Mouse (Mus musculus) olfactory bulb, adult 2 months (tissue): ENCODE data around the gene Hist1h4b. TPM values are rescaled to one million over a fixed set of nuclear protein-coding genes. Genes with fewer than 3 reads are reported as not detected.

ENCODE experiments used
- H3K27ac ChIP-seq: fragments of 200-500 bp; 2 replicates; pipeline ENCODE4 v1.5.1; 2012; ENCODE audit warnings: low read depth, low read length; ENCODE audit not compliant: insufficient read depth
- H3K4me1 ChIP-seq: fragments of 200-500 bp; 2 replicates; pipeline ENCODE4 v1.6.1; 2012; ENCODE audit warnings: low read length; ENCODE audit not compliant: control insufficient read depth, insufficient read depth
- H3K4me3 ChIP-seq: fragments of 200-500 bp; 2 replicates; pipeline ENCODE4 v1.5.1; 2012; ENCODE audit warnings: mild to moderate bottlenecking, low read depth, low read length, moderate library complexity; ENCODE audit not compliant: insufficient read depth
- CTCF ChIP-seq: fragments of 200-500 bp; IDR thresholded peaks from 2 replicates; pipeline ENCODE4 v1.5.1; 2012; ENCODE audit warnings: low read depth, mild to moderate bottlenecking, low read length, moderate library complexity; ENCODE audit not compliant: insufficient read depth
- POLR2A ChIP-seq: fragments of 200-500 bp; IDR thresholded peaks from 2 replicates; pipeline ENCODE4 v1.6.1; 2012; ENCODE audit warnings: mild to moderate bottlenecking, low read depth, low read length, moderate library complexity; ENCODE audit not compliant: insufficient read depth
- WGBS: fragments of 180-500 bp; shearing (Covaris S2); methylation state at CpG from one replicate; pipeline ENCODE4 v1.1.7; 2018; 5-methylcytosine and 5-hydroxymethylcytosine counted together
- polyA plus RNA-seq: library from polyadenylated mRNA; stranded (reverse); fragments of >200 nt; gene quantifications from 2 replicates; pipeline ENCODE4 v1.2.4, GENCODE M21; 2012; ENCODE audit warnings: low replicate concordance; ENCODE audit not compliant: missing spikeins, insufficient read depth, insufficient read length

Gene Hist1h4b
- polyA plus RNA-seq, 1 experiment: not detected

DNA sequence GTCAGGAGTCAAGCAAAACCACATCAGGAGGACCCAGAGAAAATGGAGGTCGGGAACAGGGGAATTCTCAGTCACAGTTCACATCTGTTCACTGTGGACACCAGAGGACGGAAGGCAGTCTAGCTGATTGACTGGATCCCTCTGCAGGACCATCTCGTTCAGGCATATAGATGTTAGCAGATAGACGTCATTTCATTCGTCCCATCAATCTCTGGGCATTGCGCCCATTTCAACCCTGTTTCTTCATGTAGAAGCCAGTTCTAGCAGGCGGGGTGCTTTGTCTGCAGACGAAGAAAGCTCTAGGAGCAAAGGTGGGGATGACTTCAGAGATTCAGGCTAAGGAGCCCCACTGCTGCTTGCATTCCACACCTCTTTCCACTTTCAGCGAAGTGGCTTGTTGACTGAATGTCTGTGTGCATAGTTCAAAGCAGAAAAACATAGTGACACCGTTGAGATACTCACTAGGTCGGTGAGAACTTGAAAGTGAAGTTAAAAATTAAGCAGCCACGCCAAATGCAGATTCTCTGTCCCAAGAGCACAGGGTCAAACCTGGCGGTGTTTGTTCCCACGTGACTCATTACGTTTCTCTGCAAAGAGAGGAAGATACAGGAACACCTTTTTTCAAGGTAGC lies 49.7 kb downstream of the Hist1h4b start, which contains the start of gene Slc17a2:
TSS of gene Slc17a2 (plus strand) at position 572 of the 631 bp plus-strand sequence.
- H3K4me1 ChIP-seq: no peaks in the 10 kb centered on the region
- no peak for TF ChIP-seq POLR2A
- TF ChIP-seq CTCF: no peak

More for the DNA sequence above, 49.7 kb downstream of the Hist1h4b start, which contains the start of gene Slc17a2:
- Histone ChIP-seq H3K27ac (no peak within 1 kb of the TSS), H3K4me3 (no peak within 1 kb of the TSS)
- 93% methylated on average over 15 of the region's 15 CpGs for WGBS

Other genes with a start within 250 kb of the Hist1h4b start
- gene Hist1h4h, start 226.0 kb upstream of the Hist1h4b start, polyA plus RNA-seq: not detected in 2 replicates
- gene Hist1h2af, start 223.1 kb upstream of the Hist1h4b start, polyA plus RNA-seq: not detected in 2 replicates
- not detected in 2 replicates for gene Hist1h3g, start 221.6 kb upstream of the Hist1h4b start, polyA plus RNA-seq
- gene Hist1h2bh, start 213.6 kb upstream of the Hist1h4b start, polyA plus RNA-seq: not detected in 2 replicates
- gene Hist1h3f, start 213.0 kb upstream of the Hist1h4b start, polyA plus RNA-seq: not detected in 2 replicates
- gene Hist1h4f, start 205.4 kb upstream of the Hist1h4b start, polyA plus RNA-seq: not detected in 2 replicates
- not detected in 2 replicates for gene Hist1h1d, start 203.8 kb upstream of the Hist1h4b start, polyA plus RNA-seq
- gene Hist1h3e, start 194.6 kb upstream of the Hist1h4b start, polyA plus RNA-seq: not detected in 2 replicates
- not detected in 2 replicates for gene Hist1h2ae, start 185.8 kb upstream of the Hist1h4b start, polyA plus RNA-seq
- gene Hist1h2bg, start 185.6 kb upstream of the Hist1h4b start, polyA plus RNA-seq: not detected in 2 replicates
- not detected in 2 replicates for gene Hist1h2bf, start 182.8 kb upstream of the Hist1h4b start, polyA plus RNA-seq
- gene Hist1h2ad, start 182.6 kb upstream of the Hist1h4b start, polyA plus RNA-seq: not detected in 2 replicates
- not detected in 2 replicates for gene Hist1h3d, start 181.2 kb upstream of the Hist1h4b start, polyA plus RNA-seq
- not detected in 2 replicates for gene Hist1h4d, start 175.4 kb upstream of the Hist1h4b start, polyA plus RNA-seq
- not detected in 2 replicates for gene Hist1h2be, start 135.9 kb upstream of the Hist1h4b start, polyA plus RNA-seq
- not detected in 2 replicates for gene Hist1h1e, start 134.5 kb upstream of the Hist1h4b start, polyA plus RNA-seq
- not detected in 2 replicates for gene Hist1h2ac, start 73.1 kb upstream of the Hist1h4b start, polyA plus RNA-seq
- not detected in 2 replicates for gene Hist1h2bc, start 72.8 kb upstream of the Hist1h4b start, polyA plus RNA-seq
- not detected in 2 replicates for gene Hist1h1t, start 61.2 kb upstream of the Hist1h4b start, polyA plus RNA-seq
- not detected in 2 replicates for gene Hist1h4c, start 58.6 kb upstream of the Hist1h4b start, polyA plus RNA-seq
- gene Hfe, start 46.2 kb upstream of the Hist1h4b start, polyA plus RNA-seq: not detected in 2 replicates
- not detected in 2 replicates for gene Hist1h1c, start 18.2 kb upstream of the Hist1h4b start, polyA plus RNA-seq
- gene Hist1h3c, start 11.4 kb upstream of the Hist1h4b start, polyA plus RNA-seq: not detected in 2 replicates
- gene Hist1h2bb, start 10.3 kb upstream of the Hist1h4b start, polyA plus RNA-seq: not detected in 2 replicates
- gene Hist1h2ab, start 5.9 kb upstream of the Hist1h4b start, polyA plus RNA-seq: not detected in 2 replicates
- not detected in 2 replicates for gene Hist1h3b, start 4.7 kb upstream of the Hist1h4b start, polyA plus RNA-seq
- gene Hist1h4a, start 4.2 kb downstream of the Hist1h4b start, polyA plus RNA-seq: not detected in 2 replicates
- not detected in 2 replicates for gene Hist1h3a, start 5.4 kb downstream of the Hist1h4b start, polyA plus RNA-seq
- not detected in 2 replicates for gene Hist1h1a, start 6.7 kb downstream of the Hist1h4b start, polyA plus RNA-seq
- not detected in 2 replicates for gene Trim38, start 12.9 kb downstream of the Hist1h4b start, polyA plus RNA-seq
- not detected in 2 replicates for gene Slc17a2, start 50.0 kb downstream of the Hist1h4b start, polyA plus RNA-seq
- not detected in 2 replicates for gene Slc17a3, start 82.4 kb downstream of the Hist1h4b start, polyA plus RNA-seq
- not detected in 2 replicates for gene Slc17a1, start 110.7 kb downstream of the Hist1h4b start, polyA plus RNA-seq
- not detected in 2 replicates for gene Slc17a4, start 158.0 kb downstream of the Hist1h4b start, polyA plus RNA-seq
- gene Hist1h2ba, start 177.1 kb downstream of the Hist1h4b start, polyA plus RNA-seq: not detected in 2 replicates
- gene Hist1h2aa, start 177.4 kb downstream of the Hist1h4b start, polyA plus RNA-seq: not detected in 2 replicates
- gene Scgn, start 234.2 kb downstream of the Hist1h4b start, polyA plus RNA-seq: not detected in 2 replicates